Mouse (Mus musculus) stomach, postnatal 0 days (tissue): ENCODE results near the gene Cxcl9.

Source experiments
- CTCF ChIP-seq: IDR thresholded peaks from 2 replicates; pipeline ENCODE4 v1.5.1; 2016; ENCODE audit warnings: antibody characterized with exemption, low read depth, mild to moderate bottlenecking, moderate library complexity
- EP300 ChIP-seq: optimal IDR thresholded peaks from 2 replicates; pipeline ENCODE3; 2016; ENCODE audit warnings: antibody characterized with exemption

GRCm38 (mm10) chr5:92368392-92368791 is 40.5 kb upstream of the Cxcl9 start:
- no peak for TF ChIP-seq EP300
- no peak for TF ChIP-seq CTCF
